Comparison of ENCODE assay signal across 28 mouse cellular contexts in genomic region chr9:113867951-113868350, GRCm38 (mm10).
"Had no signal": no experiment of that assay in that cellular context is flagged by ENCODE, and none has a peak within 500 bp of the region (broad histone marks: within the 10 kb centered on the region; RNA-seq: fewer than 3 reads in every experiment).

No protein-coding gene starts in this region.

- H3K4me2 ChIP-seq: heart, embryonic 12.5 days; hindbrain, embryonic 12.5 days; hindbrain, embryonic 14.5 days; intestine, embryonic 15.5 days; kidney, embryonic 15.5 days; limb, embryonic 13.5 days; limb, embryonic 15.5 days; liver, embryonic 12.5 days had no signal

- ATAC-seq: hindbrain, embryonic 16.5 days; inflammation-experienced regulatory T-cells, adult 6 months; intestine, embryonic 15.5 days; liver, embryonic 12.5 days had no signal

- DNase-seq: gastrocnemius, adult 2 months; gastrocnemius, postnatal 10 days; gastrocnemius, postnatal 25 days; heart, adult 18-20 months; heart, postnatal 10 days; heart, postnatal 4 days; kidney, adult 11 months; kidney, adult 2 months; kidney, adult 9 months; kidney, postnatal 14 days; kidney, postnatal 36 days; layer of hippocampus, adult 9-11 months; layer of hippocampus, postnatal 36 days; left cerebral cortex, postnatal 4 days had no signal

- H3K4me1 ChIP-seq: heart, embryonic 10.5 days; heart, embryonic 12.5 days; hindbrain, embryonic 10.5 days; hindbrain, embryonic 12.5 days; intestine, embryonic 15.5 days; kidney, embryonic 15.5 days; limb, embryonic 13.5 days; limb, embryonic 15.5 days had no signal

- H3K9me3 ChIP-seq: heart, embryonic 10.5 days; heart, embryonic 12.5 days; hindbrain, embryonic 10.5 days; hindbrain, embryonic 12.5 days; intestine, embryonic 15.5 days; kidney, embryonic 15.5 days; limb, embryonic 13.5 days; limb, embryonic 15.5 days; liver, embryonic 12.5 days had no signal

- H3K27ac ChIP-seq: gastrocnemius, adult 2 months; heart, embryonic 10.5 days; hindbrain, embryonic 10.5 days; hindbrain, embryonic 12.5 days; hindbrain, embryonic 14.5 days; intestine, embryonic 15.5 days; kidney, embryonic 15.5 days; kidney, postnatal 0 days; limb, embryonic 13.5 days; limb, embryonic 15.5 days; liver, embryonic 12.5 days; liver, embryonic 14.5 days had no signal

- H3K27me3 ChIP-seq: heart, embryonic 12.5 days; hindbrain, embryonic 12.5 days; intestine, embryonic 15.5 days; kidney, embryonic 15.5 days; limb, embryonic 13.5 days; limb, embryonic 15.5 days; liver, embryonic 12.5 days had no signal

- H3K9ac ChIP-seq: heart, embryonic 12.5 days; hindbrain, embryonic 12.5 days; hindbrain, embryonic 14.5 days; intestine, embryonic 15.5 days; kidney, embryonic 15.5 days; limb, embryonic 13.5 days; limb, embryonic 15.5 days; liver, embryonic 12.5 days; liver, embryonic 14.5 days had no signal

- H3K4me3 ChIP-seq: gastrocnemius, adult 2 months; heart, embryonic 10.5 days; heart, embryonic 12.5 days; hindbrain, embryonic 10.5 days; hindbrain, embryonic 12.5 days; intestine, embryonic 15.5 days; kidney, embryonic 15.5 days; limb, embryonic 13.5 days; limb, embryonic 15.5 days; liver, embryonic 12.5 days had no signal
